Mouse (Mus musculus): Measurements from ENCODE around the gene Rps6ka4. TPM values are rescaled to one million over a fixed set of nuclear protein-coding genes. Genes with fewer than 3 reads are reported as not detected.

Gene Rps6ka4
- total RNA-seq (2017) = 3.3 and 4.8 TPM in 2 replicates

GRCm38 (mm10) chr19:6840475-6841291 lies at the start of gene Rps6ka4:
Rps6ka4 (minus strand) TSS chr19:6840636.
- peak; percentile 50 to 61; a peak in 3 of 4 replicates for ATAC-seq (replicated peaks in 1 of 2; ENCODE audit: insufficient read depth in 1 of 2, low FRiP score in 2 of 2, low TSS enrichment in 1 of 2, low read depth in 1 of 2, poor library complexity in 2 of 2, severe bottlenecking in 2 of 2)

- ATAC-seq (replicated peaks in 1 of 2; ENCODE audit: insufficient read depth in 1 of 2, low FRiP score in 2 of 2, low TSS enrichment in 1 of 2, low read depth in 1 of 2, poor library complexity in 2 of 2, severe bottlenecking in 2 of 2) = no peak
These were observed 37.5 kb upstream of the Rps6ka4 start for GRCm38 (mm10) chr19:6877965-6878364.

- ATAC-seq (replicated peaks in 1 of 2; ENCODE audit: insufficient read depth in 1 of 2, low FRiP score in 2 of 2, low TSS enrichment in 1 of 2, low read depth in 1 of 2, poor library complexity in 2 of 2, severe bottlenecking in 2 of 2) = no peak
These were observed 36.4 kb upstream of the Rps6ka4 start for GRCm38 (mm10) chr19:6876799-6877198.

- ATAC-seq (replicated peaks in 1 of 2; ENCODE audit: insufficient read depth in 1 of 2, low FRiP score in 2 of 2, low TSS enrichment in 1 of 2, low read depth in 1 of 2, poor library complexity in 2 of 2, severe bottlenecking in 2 of 2) = no peak
These were observed 35.4 kb upstream of the Rps6ka4 start for GRCm38 (mm10) chr19:6875834-6876233.

DNA sequence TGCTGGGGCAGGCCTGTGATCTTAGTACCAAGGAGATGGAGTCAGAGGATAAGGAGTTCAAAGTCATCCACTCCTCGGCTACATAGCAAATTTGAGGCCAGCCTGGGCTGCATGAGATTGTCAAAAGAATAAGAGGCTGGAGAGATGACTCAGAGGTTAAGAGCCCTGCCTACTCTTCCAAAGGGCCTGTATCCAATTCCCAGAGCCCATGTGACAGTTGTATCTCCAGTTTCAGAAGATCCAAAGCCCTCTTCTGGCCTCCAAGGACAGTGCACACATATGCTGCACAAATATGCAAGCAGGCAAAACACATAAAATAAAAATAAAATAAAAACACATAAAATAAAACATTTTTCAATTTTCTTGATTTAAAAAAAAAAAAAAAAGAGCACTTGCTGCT lies 33.8 kb upstream of the Rps6ka4 start:
- no peak for ATAC-seq (replicated peaks in 1 of 2; ENCODE audit: insufficient read depth in 1 of 2, low FRiP score in 2 of 2, low TSS enrichment in 1 of 2, low read depth in 1 of 2, poor library complexity in 2 of 2, severe bottlenecking in 2 of 2)

GRCm38 (mm10) chr19:6872701-6873100 lies 32.3 kb upstream of the Rps6ka4 start:
- no peak for ATAC-seq (replicated peaks in 1 of 2; ENCODE audit: insufficient read depth in 1 of 2, low FRiP score in 2 of 2, low TSS enrichment in 1 of 2, low read depth in 1 of 2, poor library complexity in 2 of 2, severe bottlenecking in 2 of 2)

DNA sequence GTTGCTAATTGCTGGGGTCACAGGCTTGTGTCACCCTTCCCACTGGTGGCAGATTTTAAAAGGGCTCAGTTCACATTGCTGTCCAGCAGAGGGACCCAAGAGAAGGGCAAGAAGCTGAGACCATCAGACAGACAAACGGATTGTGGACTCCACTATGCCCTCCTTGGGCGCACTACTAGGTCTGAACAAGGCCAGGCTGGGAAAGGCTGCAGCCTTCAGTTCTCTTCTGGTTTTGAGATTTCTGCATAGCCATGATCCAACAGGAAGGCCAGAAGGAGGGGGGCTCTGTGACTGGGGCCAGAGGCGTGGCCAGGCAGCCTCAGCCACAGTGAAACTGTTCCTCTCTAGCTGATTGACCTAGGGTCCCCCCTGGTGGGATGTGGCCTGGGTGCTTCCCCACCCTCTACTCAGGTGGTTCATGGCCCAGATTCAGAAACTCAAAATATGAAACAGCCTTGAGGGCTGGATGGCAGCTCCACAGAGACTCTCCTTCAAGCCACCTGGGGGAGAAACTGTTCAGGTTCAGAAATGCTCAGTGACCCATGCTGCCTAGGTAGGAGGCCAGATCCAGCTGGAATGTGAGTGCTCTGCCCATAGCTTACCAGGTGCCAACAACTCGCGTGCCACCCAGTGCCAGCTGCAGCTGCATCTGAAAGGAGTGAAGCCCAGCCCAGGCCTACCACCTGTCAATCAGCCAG lies 31.3 kb upstream of the Rps6ka4 start:
- peak; percentile 63 to 82 for ATAC-seq (replicated peaks in 1 of 2; ENCODE audit: insufficient read depth in 1 of 2, low FRiP score in 2 of 2, low TSS enrichment in 1 of 2, low read depth in 1 of 2, poor library complexity in 2 of 2, severe bottlenecking in 2 of 2)

- ATAC-seq (replicated peaks in 1 of 2; ENCODE audit: insufficient read depth in 1 of 2, low FRiP score in 2 of 2, low TSS enrichment in 1 of 2, low read depth in 1 of 2, poor library complexity in 2 of 2, severe bottlenecking in 2 of 2) = peak; percentile 87 to 92
These were observed 28.9 kb upstream of the Rps6ka4 start for GRCm38 (mm10) chr19:6869355-6869754.

DNA sequence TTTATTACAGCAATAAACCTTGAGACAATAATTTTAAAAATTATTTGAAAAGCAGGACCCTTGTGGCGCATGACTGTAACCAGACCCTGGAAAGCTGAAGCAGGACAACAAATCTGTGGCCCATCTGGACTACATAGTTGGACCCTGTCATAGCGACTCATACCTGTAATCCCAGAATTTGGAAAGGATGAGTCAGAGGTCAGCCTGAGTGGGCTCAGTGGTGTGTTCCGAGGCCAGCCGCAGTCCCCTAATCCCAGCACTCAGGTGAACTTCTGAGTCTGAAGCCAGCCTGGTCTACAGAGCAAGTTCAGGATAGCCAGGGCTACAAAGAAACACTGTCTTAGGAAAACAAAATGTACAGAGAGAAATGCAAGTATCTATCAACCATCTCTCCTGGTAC lies 21.0 kb upstream of the Rps6ka4 start:
- no peak for ATAC-seq (replicated peaks in 1 of 2; ENCODE audit: insufficient read depth in 1 of 2, low FRiP score in 2 of 2, low TSS enrichment in 1 of 2, low read depth in 1 of 2, poor library complexity in 2 of 2, severe bottlenecking in 2 of 2)

- peak in 1 of 2 experiments; percentile 34; a peak in 1 of 4 replicates for ATAC-seq (replicated peaks in 1 of 2; ENCODE audit: insufficient read depth in 1 of 2, low FRiP score in 2 of 2, low TSS enrichment in 1 of 2, low read depth in 1 of 2, poor library complexity in 2 of 2, severe bottlenecking in 2 of 2)
These were observed 20.3 kb upstream of the Rps6ka4 start for GRCm38 (mm10) chr19:6860706-6861105.

DNA sequence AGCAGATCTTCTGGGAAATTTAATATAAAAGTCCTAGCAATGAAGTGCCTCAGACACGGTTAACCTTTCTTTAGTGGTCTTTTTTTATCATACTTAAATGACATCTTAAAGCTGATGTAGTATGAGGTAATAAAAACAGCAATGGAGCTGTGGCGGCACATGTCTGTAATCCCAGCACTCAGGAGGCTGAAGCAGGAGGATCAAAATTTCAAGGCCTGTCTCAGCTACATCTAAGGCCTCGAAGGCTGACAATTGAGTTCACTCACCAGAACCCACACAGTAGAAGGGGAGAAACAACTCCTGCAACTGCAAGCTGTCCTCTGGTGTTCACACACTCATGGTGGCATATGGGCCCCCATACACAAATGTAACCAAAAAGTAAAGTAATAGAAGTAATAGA lies 19.5 kb upstream of the Rps6ka4 start:
- no peak for ATAC-seq (replicated peaks in 1 of 2; ENCODE audit: insufficient read depth in 1 of 2, low FRiP score in 2 of 2, low TSS enrichment in 1 of 2, low read depth in 1 of 2, poor library complexity in 2 of 2, severe bottlenecking in 2 of 2)

DNA sequence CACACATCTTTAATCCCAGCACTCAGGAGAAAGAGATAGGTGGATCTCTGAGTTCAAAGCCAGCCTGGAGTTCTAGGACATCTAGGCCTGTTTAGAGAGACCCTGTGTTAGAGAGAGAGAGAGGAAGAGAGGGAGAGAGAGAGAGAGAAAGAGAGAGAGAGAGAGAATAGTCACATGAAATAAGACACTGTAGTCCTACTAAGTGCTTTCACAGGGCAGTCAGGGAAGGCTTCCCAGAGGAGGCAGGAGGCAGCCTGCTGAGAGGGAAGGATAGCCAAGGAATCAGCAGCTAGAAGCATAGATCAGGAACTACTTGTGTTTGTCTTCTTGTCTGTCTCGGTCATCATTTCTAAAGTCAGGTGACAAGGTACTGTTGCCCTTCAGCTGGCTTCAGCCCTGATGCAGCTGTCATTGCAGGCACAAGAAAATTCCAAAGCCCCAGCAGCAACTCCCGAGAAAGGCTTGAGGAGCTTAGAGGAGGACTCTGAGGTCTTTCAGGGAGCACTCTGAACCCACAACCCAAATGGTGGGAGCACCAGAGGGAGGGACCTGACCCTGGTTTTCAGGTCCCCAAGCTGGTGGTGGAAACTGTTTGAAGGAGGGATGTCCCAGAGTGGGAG lies 18.7 kb upstream of the Rps6ka4 start:
- ATAC-seq (replicated peaks in 1 of 2; ENCODE audit: insufficient read depth in 1 of 2, low FRiP score in 2 of 2, low TSS enrichment in 1 of 2, low read depth in 1 of 2, poor library complexity in 2 of 2, severe bottlenecking in 2 of 2) = no peak

DNA sequence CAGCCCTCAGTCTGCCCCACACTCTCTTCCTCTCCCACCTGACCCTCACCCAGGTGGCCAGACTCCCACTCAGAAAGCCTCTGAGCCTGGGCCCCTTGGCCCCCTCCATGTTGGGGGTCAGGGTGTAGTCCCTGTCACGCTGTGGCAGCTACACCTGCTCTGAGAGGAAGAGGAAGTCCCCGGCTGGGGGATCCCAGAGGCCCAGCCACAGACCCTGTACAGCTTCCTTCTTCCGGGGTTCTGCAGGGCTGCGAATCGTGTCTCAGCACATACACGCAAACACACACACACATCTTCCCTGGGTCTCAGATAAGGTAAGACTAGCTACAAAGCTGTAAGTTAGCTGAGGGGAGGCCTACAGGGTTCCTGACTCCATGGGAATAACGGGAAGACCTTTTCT lies 17.6 kb upstream of the Rps6ka4 start, which contains the start of gene Ccdc88b:
TSS of gene Ccdc88b (minus strand) at position 181 of the 400 bp plus-strand sequence.
- ATAC-seq (replicated peaks in 1 of 2; ENCODE audit: insufficient read depth in 1 of 2, low FRiP score in 2 of 2, low TSS enrichment in 1 of 2, low read depth in 1 of 2, poor library complexity in 2 of 2, severe bottlenecking in 2 of 2) = peak; percentile 84 to 86

GRCm38 (mm10) chr19:6857391-6858005 lies 17.1 kb upstream of the Rps6ka4 start:
- ATAC-seq (replicated peaks in 1 of 2; ENCODE audit: insufficient read depth in 1 of 2, low FRiP score in 2 of 2, low TSS enrichment in 1 of 2, low read depth in 1 of 2, poor library complexity in 2 of 2, severe bottlenecking in 2 of 2) = peak in 1 of 2 experiments; percentile 38; a peak in 1 of 4 replicates

DNA sequence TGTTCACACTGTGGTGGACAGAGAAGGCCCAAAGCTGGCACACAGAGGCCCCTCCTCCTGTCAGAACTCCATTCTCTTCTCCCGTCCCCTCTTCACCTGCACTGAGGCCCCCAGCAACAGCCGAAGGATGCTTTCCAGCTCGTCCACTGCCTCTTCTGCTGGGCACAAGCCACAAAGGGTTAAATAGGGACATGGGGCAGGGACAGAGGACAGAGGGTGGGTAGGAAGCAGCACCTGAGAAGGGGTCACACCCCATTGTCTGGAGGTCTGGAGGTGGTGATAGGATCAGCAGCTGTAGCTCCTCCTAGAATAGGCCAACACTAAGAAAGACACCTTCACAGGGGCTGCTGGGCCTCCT lies 16.5 kb upstream of the Rps6ka4 start:
- no peak for ATAC-seq (replicated peaks in 1 of 2; ENCODE audit: insufficient read depth in 1 of 2, low FRiP score in 2 of 2, low TSS enrichment in 1 of 2, low read depth in 1 of 2, poor library complexity in 2 of 2, severe bottlenecking in 2 of 2)

GRCm38 (mm10) chr19:6856281-6857002 lies 16.0 kb upstream of the Rps6ka4 start:
- ATAC-seq (replicated peaks in 1 of 2; ENCODE audit: insufficient read depth in 1 of 2, low FRiP score in 2 of 2, low TSS enrichment in 1 of 2, low read depth in 1 of 2, poor library complexity in 2 of 2, severe bottlenecking in 2 of 2) = 0 out of 4 replicates have a peak, but pooled peaks of 1 of the 2 experiments have one; percentile 17
